Comparison of ENCODE assay signal across 17 mouse cellular contexts in the genomic region with DNA sequence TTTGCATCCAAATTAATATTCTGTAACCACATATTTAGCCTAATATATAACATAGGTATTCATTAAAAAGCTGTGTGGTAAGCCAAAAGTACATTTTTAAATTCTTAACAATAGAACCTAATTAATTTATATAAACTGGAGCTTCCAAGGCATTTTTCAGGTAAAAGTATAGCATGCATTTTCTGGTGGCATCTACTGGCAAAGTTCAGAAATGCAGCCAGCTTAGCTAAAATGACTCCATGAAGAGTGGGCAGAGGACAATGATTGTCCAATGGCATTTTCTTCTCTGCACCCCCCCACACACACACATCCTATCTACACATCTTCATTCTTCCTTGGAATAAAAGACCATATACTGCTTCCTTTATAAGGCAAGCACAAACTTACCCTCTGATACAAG. TPM values are rescaled to one million over a fixed set of nuclear protein-coding genes. Genes with fewer than 3 reads are reported as not detected.
DNase-seq lines count a peak whose midpoint lies in the region; ATAC-seq lines count a peak whose summit lies in the region.
"Had no signal": no experiment of that assay in that cellular context is flagged by ENCODE, and none has a peak within 500 bp of the region (broad histone marks: within the 10 kb centered on the region; RNA-seq: fewer than 3 reads in every experiment).

No protein-coding gene starts in this region.

- ATAC-seq in forebrain, embryonic 14.5 days = no peak
- ATAC-seq: activated CD4-positive, CD25-positive, alpha-beta regulatory T cell, adult 4 months had no signal

- H3K4me2 ChIP-seq in forebrain, embryonic 14.5 days (ENCODE audit: low read length) = no peak overlapping the region
- H3K4me2 ChIP-seq: limb, embryonic 13.5 days had no signal

- no peak overlapping the region for H3K27ac ChIP-seq in forebrain, embryonic 14.5 days (ENCODE audit: low read depth, low read length)
- H3K27ac ChIP-seq in forebrain, embryonic 10.5 days = no peak overlapping the region
- H3K27ac ChIP-seq: limb, embryonic 13.5 days had no signal

- no peaks in the 10 kb centered on the region for H3K27me3 ChIP-seq in forebrain, embryonic 14.5 days (replicated peaks; ENCODE audit: control insufficient read depth, insufficient read depth, low read length)
- no peaks in the 10 kb centered on the region for H3K27me3 ChIP-seq in forebrain, embryonic 10.5 days (ENCODE audit: poor library complexity, severe bottlenecking)
- H3K27me3 ChIP-seq: limb, embryonic 13.5 days had no signal

- H3K4me3 ChIP-seq in forebrain, embryonic 14.5 days (ENCODE audit: low read depth, low read length) = no peak overlapping the region
- no peak overlapping the region for H3K4me3 ChIP-seq in forebrain, embryonic 10.5 days
- H3K4me3 ChIP-seq: limb, embryonic 13.5 days had no signal

- no peaks in the 10 kb centered on the region for H3K9me3 ChIP-seq in forebrain, embryonic 14.5 days (replicated peaks; ENCODE audit: control insufficient read depth, low read length)
- no peaks in the 10 kb centered on the region for H3K9me3 ChIP-seq in forebrain, embryonic 10.5 days
- H3K9me3 ChIP-seq: limb, embryonic 13.5 days had no signal

- H3K36me3 ChIP-seq in forebrain, embryonic 14.5 days (ENCODE audit: control insufficient read depth, insufficient read depth, low read length) = no peaks in the 10 kb centered on the region
- peaks cover 30% of the 10 kb centered on the region for H3K36me3 ChIP-seq in forebrain, embryonic 10.5 days (replicated peaks)

- no peak overlapping the region for H3K9ac ChIP-seq in forebrain, embryonic 14.5 days (ENCODE audit: low read length)
- H3K9ac ChIP-seq: limb, embryonic 13.5 days had no signal

- DNase-seq in forebrain, embryonic 14.5 days (ENCODE audit: low spot score) = peak; percentile 30
- DNase-seq in forebrain, embryonic 10.5 days (ENCODE audit: extremely low spot score, low spot score) = no peak
- DNase-seq in kidney, postnatal 10 days = peak; percentile 11
- DNase-seq in kidney, postnatal 4 days = no peak
- DNase-seq in right cerebral cortex, adult 2 months (ENCODE audit: low spot score in 2 of 2) = peak; percentile 7 to 13
- DNase-seq in right cerebral cortex, postnatal 14 days = no peak
- no peak for DNase-seq in spleen, postnatal 4 days (ENCODE audit: low spot score in 2 of 2)
- DNase-seq in heart, adult 18-20 months = no peak
- DNase-seq: B cell, adult 2 months; cerebellum, adult 2 months; lung, postnatal 10 days; thymus, postnatal 36 days had no signal

- no peaks in the 10 kb centered on the region for H3K4me1 ChIP-seq in forebrain, embryonic 14.5 days (ENCODE audit: control insufficient read depth, insufficient read depth, low read length)
- H3K4me1 ChIP-seq in forebrain, embryonic 10.5 days = no peaks in the 10 kb centered on the region
- H3K4me1 ChIP-seq: limb, embryonic 13.5 days had no signal

RNA-seq across cellular contexts. Expression of a gene that starts 27.0 kb away (rescaled TPM):
- 5.9 and 6.5 TPM in 2 replicates for polyA plus RNA-seq in forebrain, embryonic 14.5 days (2014; fragmentation: Nextera tagmentation; extraction: Ambion mirVana)
- polyA plus RNA-seq in forebrain, embryonic 10.5 days (2016; fragmentation: Nextera tagmentation; extraction: Ambion mirVana) = 15.3 and 17.3 TPM in 2 replicates
- total RNA-seq in heart, adult 18-20 months (2021) = under 1 TPM; 0.17 to 0.28 TPM

RNA-seq across cellular contexts. Expression of a gene that starts 27.1 kb away (rescaled TPM):
- polyA plus RNA-seq in forebrain, embryonic 14.5 days (2014; fragmentation: Nextera tagmentation; extraction: Ambion mirVana) = 47.6 and 57.7 TPM in 2 replicates
- 116 and 118 TPM in 2 replicates for polyA plus RNA-seq in forebrain, embryonic 10.5 days (2016; fragmentation: Nextera tagmentation; extraction: Ambion mirVana)
- total RNA-seq in heart, adult 18-20 months (2021) = 1 to 10 TPM; 6.8 to 8.0 TPM

RNA-seq across cellular contexts. Expression of a gene that starts 28.8 kb away (rescaled TPM):
- polyA plus RNA-seq in forebrain, embryonic 14.5 days (2014; fragmentation: Nextera tagmentation; extraction: Ambion mirVana) = 19.0 and 19.2 TPM in 2 replicates
- 0.38 and 0.83 TPM in 2 replicates for polyA plus RNA-seq in forebrain, embryonic 10.5 days (2016; fragmentation: Nextera tagmentation; extraction: Ambion mirVana)
- not detected for total RNA-seq in heart, adult 18-20 months (2021)
- total RNA-seq: ES-E14; heart, postnatal 25 days; megakaryocyte-erythroid progenitor cell, adult 5-6 weeks had no signal
- polyA plus RNA-seq: activated CD4-positive, CD25-positive, alpha-beta regulatory T cell, adult 4 months had no signal

Comparison
In these comparisons a context has a peak if more than half of its experiments do, and no peak if none do; other contexts are left out.
1. DNase-seq: peak in forebrain, embryonic 14.5 days (single experiment), kidney, postnatal 10 days (single experiment) and right cerebral cortex, adult 2 months (2 of 2); none in forebrain, embryonic 10.5 days (single experiment), kidney, postnatal 4 days (0 of 2), right cerebral cortex, postnatal 14 days (single experiment), spleen, postnatal 4 days (0 of 2) and heart, adult 18-20 months (0 of 2).
2. RNA of a gene that starts 28.8 kb away (polyA plus RNA-seq): 19.0 to 19.2 TPM in forebrain, embryonic 14.5 days; 0.38 to 0.83 TPM in forebrain, embryonic 10.5 days; every median in the first group is over 10 times any median in the second.